Mouse (Mus musculus): ENCODE measurements at regions not wholly inside any gene's neighbourhood (a gene's known extent, or its start where the extent isn't known, plus 50 kb on each side); places are given as distances from the start of the nearest gene placed in this dataset.
A peak's percentile ranks its signal among the peaks of the same experiment; 100 is the strongest.

DNA sequence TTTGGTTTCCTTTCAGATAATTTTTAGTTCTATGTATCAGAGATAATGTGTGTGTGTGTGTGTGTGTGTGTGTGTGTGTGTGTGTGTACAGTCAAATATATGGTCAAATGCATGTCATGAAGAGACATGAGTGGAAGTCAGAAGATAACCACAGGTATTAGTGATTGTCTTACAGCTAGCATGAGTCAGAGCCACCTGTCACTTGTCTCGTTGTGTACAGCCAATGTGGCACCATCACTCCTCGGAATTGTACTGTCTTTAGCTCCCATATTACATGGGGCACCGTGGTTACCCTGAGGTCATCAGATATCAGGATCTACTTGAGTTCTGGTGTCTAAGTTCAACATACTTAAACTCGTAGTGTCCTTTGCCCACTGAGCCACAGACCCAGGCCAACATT, 816.0 kb upstream of the Ctnnd2 start:
- DNase-seq (ENCODE audit: low spot score in 2 of 2): no peak

- no peak for DNase-seq (ENCODE audit: low spot score in 2 of 2)
These were observed 772.5 kb upstream of the Ctnnd2 start for GRCm38 (mm10) chr15:29399881-29400280.

DNA sequence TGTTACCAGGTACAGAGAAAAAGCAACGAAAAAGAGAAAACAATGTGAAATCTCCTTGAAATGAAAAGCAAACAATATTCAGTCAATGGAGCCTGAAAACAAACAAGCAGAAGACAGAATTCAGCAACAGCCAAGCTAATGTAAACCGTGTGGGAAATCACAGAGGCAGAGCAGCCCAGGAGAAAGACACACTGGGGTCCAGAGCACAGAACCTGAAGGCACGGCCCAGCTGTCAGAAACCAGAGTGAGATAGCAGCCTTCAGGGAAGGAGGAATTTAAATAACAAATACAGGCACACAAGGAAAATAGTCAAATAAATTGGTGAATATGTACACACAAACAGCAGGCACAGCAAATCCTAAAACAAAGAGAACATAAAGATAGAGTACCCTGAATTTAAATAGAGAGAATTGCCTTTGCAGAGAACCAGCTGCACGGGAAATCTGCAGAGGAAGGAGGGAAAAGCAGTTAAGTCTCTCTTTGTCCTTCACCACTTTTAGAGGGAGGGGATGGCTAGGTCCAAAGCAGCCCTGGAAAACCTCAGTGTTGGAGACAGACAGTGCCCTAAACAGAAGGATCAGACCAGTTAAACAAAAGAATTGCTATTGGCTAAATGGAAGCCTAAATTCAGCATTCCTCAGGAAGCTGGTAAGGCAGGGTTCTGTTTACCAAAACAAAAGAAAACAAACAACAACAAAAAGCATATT, 739.2 kb upstream of the Ctnnd2 start:
- DNase-seq (ENCODE audit: low spot score in 2 of 2): no peak

- no peak for DNase-seq (ENCODE audit: low spot score in 2 of 2)
These were observed 734.6 kb upstream of the Ctnnd2 start for GRCm38 (mm10) chr15:29437699-29438326.

- peak; percentile 46 to 48 for DNase-seq (ENCODE audit: low spot score in 2 of 2)
These were observed 724.5 kb upstream of the Ctnnd2 start for GRCm38 (mm10) chr15:29447876-29448275.

GRCm38 (mm10) chr15:29485136-29485535, 687.3 kb upstream of the Ctnnd2 start:
- peak in 1 of 2 experiments; percentile 31 for DNase-seq (ENCODE audit: low spot score in 2 of 2)

- DNase-seq (ENCODE audit: low spot score in 2 of 2): peak; percentile 24 to 28
These were observed 642.4 kb upstream of the Ctnnd2 start for GRCm38 (mm10) chr15:29529974-29530373.

DNA sequence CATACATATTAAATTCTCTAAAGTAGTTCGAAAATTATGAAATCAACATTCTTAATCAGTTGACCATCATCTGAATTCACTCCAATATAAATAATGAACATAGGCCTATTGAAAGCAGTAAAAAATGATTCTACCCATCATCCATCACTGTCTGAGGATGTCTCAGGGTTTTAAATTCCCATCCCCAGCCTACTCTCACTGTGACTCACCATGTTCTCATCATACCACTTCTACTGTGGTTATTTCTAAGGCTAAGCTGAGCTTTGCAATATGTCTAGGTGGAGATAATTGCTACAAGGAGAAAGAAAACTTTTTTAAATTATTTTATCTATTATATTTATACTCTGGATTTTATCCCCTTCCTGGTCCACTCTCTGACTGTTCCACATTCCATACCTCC, 604.0 kb upstream of the Ctnnd2 start:
- DNase-seq (ENCODE audit: low spot score in 2 of 2): no peak

All from right cerebral cortex, postnatal 10 days (tissue).